21 mouse cellular contexts compared by ENCODE assay signal in the genomic region with DNA sequence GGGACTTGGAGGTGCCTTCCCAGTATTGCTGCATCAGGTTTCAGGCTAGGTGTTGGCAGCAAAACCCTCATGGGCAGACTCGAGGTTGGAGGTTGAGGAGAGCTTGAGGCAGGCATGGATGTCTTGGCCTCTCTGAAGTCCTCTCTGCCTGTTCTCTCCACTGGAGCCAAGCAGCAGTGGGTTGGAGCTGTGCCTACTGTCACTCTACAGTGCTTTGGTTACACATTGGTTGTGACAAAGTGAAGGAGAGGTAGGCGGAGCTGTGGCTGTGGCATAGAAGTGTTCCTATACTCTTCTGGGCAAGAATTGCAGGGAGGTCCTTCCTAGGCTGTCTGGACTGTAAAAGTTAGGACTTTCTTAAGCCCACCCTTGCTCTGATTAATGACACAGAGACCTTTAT. TPM values are rescaled to one million over a fixed set of nuclear protein-coding genes. Genes with fewer than 3 reads are reported as not detected.
DNase-seq lines count a peak whose midpoint lies in the region; ATAC-seq and TF ChIP-seq lines count a peak whose summit lies in the region.
"Had no signal": no experiment of that assay in that cellular context is flagged by ENCODE, and none has a peak within 500 bp of the region (broad histone marks: within the 10 kb centered on the region; RNA-seq: fewer than 3 reads in every experiment).

No protein-coding gene starts in this region.

- H3K27me3 ChIP-seq in cerebellum, adult 2 months (ENCODE audit: control insufficient read depth, insufficient read depth, low read length) = no peaks in the 10 kb centered on the region
- no peaks in the 10 kb centered on the region for H3K27me3 ChIP-seq in heart, embryonic 16.5 days (ENCODE audit: control insufficient read depth, insufficient read depth, low read length)
- peaks cover 14% of the 10 kb centered on the region for H3K27me3 ChIP-seq in megakaryocyte, embryonic 14.5 days (replicated peaks)
- H3K27me3 ChIP-seq: lung, embryonic 15.5 days; midbrain, embryonic 15.5 days had no signal

- H3K4me1 ChIP-seq in cerebellum, adult 2 months (ENCODE audit: control insufficient read depth, insufficient read depth, low read length) = peaks cover 8% of the 10 kb centered on the region; the same call in 1 of the 2 replicates
- peaks cover 26% of the 10 kb centered on the region for H3K4me1 ChIP-seq in heart, embryonic 16.5 days (ENCODE audit: control insufficient read depth, insufficient read depth, low read length)
- peaks cover 90% of the 10 kb centered on the region for H3K4me1 ChIP-seq in megakaryocyte, embryonic 14.5 days

- H3K27ac ChIP-seq in cerebellum, adult 2 months (ENCODE audit: insufficient read depth, low read length) = no peak overlapping the region
- H3K27ac ChIP-seq in heart, embryonic 16.5 days (ENCODE audit: low read length) = no peak overlapping the region
- H3K27ac ChIP-seq: embryonic facial prominence, embryonic 10.5 days; forebrain, embryonic 12.5 days; hindbrain, embryonic 14.5 days; lung, embryonic 15.5 days; midbrain, embryonic 15.5 days had no signal

- H3K36me3 ChIP-seq in heart, embryonic 16.5 days (ENCODE audit: control insufficient read depth, insufficient read depth) = peaks cover 40% of the 10 kb centered on the region
- H3K36me3 ChIP-seq in megakaryocyte, embryonic 14.5 days (replicated peaks; ENCODE audit: low read length) = peaks cover 79% of the 10 kb centered on the region

- WGBS in cerebellum, adult 2 months = 52% methylated on average over 2 of the region's 2 CpGs
- 63% methylated on average over 2 of the region's 2 CpGs for WGBS in heart, embryonic 16.5 days

- intact Hi-C loops in heart, postnatal 25 days (cut with DNase I) = no loop called here

- peak overlapping the region; percentile 94; the same call in 1 of the 2 replicates for H3K9ac ChIP-seq in heart, embryonic 16.5 days (ENCODE audit: low read length)
- H3K9ac ChIP-seq: forebrain, embryonic 12.5 days; hindbrain, embryonic 14.5 days; lung, embryonic 15.5 days; midbrain, embryonic 15.5 days had no signal

- ATAC-seq in heart, embryonic 16.5 days (replicated peaks; ENCODE audit: extremely low read depth, insufficient read depth, low FRiP score) = no peak
- ATAC-seq in megakaryocyte, adult 5-6 weeks (ENCODE audit: poor library complexity, severe bottlenecking) = no peak
- ATAC-seq: midbrain, embryonic 15.5 days had no signal

- TF ChIP-seq CTCF in cerebellum, adult 2 months (IDR thresholded peaks at IDR 0.05; ENCODE audit: borderline replicate concordance, insufficient read depth, low read depth, low read length) = no peak

- peak; percentile 21 for DNase-seq in cerebellum, adult 9-10 months
- no peak for DNase-seq in cerebellum, adult 2 months
- DNase-seq in heart, postnatal 25 days (ENCODE audit: low spot score) = no peak
- no peak for DNase-seq in frontal cortex, postnatal 14 days (ENCODE audit: low spot score in 2 of 2)
- DNase-seq: B cell, adult 2 months; cerebellum, adult 18-20 months; gastrocnemius, postnatal 14 days; kidney, adult 8-10 months; kidney, postnatal 14 days; left cerebral cortex, postnatal 4 days; right cerebral cortex, postnatal 14 days; spleen, adult 18-20 months; thymus, postnatal 36 days had no signal

- no peaks in the 10 kb centered on the region for H3K9me3 ChIP-seq in heart, embryonic 16.5 days (replicated peaks; ENCODE audit: control insufficient read depth, low read length)
- H3K9me3 ChIP-seq in megakaryocyte, embryonic 14.5 days = no peaks in the 10 kb centered on the region
- H3K9me3 ChIP-seq: embryonic facial prominence, embryonic 10.5 days; forebrain, embryonic 12.5 days; lung, embryonic 15.5 days; midbrain, embryonic 15.5 days had no signal

- no peak overlapping the region for H3K4me3 ChIP-seq in cerebellum, adult 2 months (replicated peaks; ENCODE audit: insufficient read depth, low read depth, low read length)
- no peak overlapping the region; the same call in 1 of the 2 replicates for H3K4me3 ChIP-seq in heart, embryonic 16.5 days (ENCODE audit: low read length)
- H3K4me3 ChIP-seq in megakaryocyte, embryonic 14.5 days (replicated peaks) = peak overlapping the region; percentile 97
- H3K4me3 ChIP-seq: embryonic facial prominence, embryonic 10.5 days; forebrain, embryonic 12.5 days; midbrain, embryonic 15.5 days had no signal

- no peak for TF ChIP-seq POLR2A in cerebellum, adult 2 months (IDR thresholded peaks at IDR 0.05; ENCODE audit: borderline replicate concordance, insufficient read depth, low read length)

- H3K4me2 ChIP-seq in heart, embryonic 16.5 days (ENCODE audit: low read depth, low read length) = peak overlapping the region; percentile 79; the same call in 1 of the 2 replicates
- H3K4me2 ChIP-seq: hindbrain, embryonic 14.5 days; lung, embryonic 15.5 days; midbrain, embryonic 15.5 days had no signal

RNA-seq across cellular contexts. Expression of gene Ppif, which starts 2.4 kb away (rescaled TPM):
- 62.7 and 63.3 TPM in 2 replicates for polyA plus RNA-seq in cerebellum, adult 2 months (2012; rRNA removed)
- polyA plus RNA-seq in heart, embryonic 16.5 days (2015; fragmentation: Nextera tagmentation; extraction: Ambion mirVana) = 118 and 121 TPM in 2 replicates
- 100 to 1,000 TPM; 277 to 296 TPM for total RNA-seq in heart, postnatal 25 days (2021)
- polyA plus RNA-seq in megakaryocyte, embryonic 14.5 days (2012; ENCODE audit: insufficient read depth, low replicate concordance) = 237 and 451 TPM in 2 replicates
- total RNA-seq in megakaryocyte, adult 5-6 weeks (2015) = 27.5 and 30.6 TPM in 2 replicates
- 6.1 and 9.3 TPM in 2 replicates for total RNA-seq in megakaryocyte, adult 5-6 weeks (2017)
